Mouse (Mus musculus) embryonic facial prominence, embryonic 13.5 days (tissue): ENCODE data around the gene Fam3c. TPM values are rescaled to one million over a fixed set of nuclear protein-coding genes. Genes with fewer than 3 reads are reported as not detected.

Experiments used
- ATAC-seq: fragments of 200-750 bp; cut with Nextera tagmentation; 2 replicates; pipeline ENCODE4 v1.8.0; 2017; ENCODE audit warnings: low read depth; ENCODE audit not compliant: insufficient number of reproducible peaks, insufficient read depth, low FRiP score, low TSS enrichment
- H3K27ac ChIP-seq: fragments of 300-500 bp; sonication (generic); 2 replicates; pipeline ENCODE4 v1.5.1; 2015; ENCODE audit warnings: moderate library complexity, mild to moderate bottlenecking, inconsistent platforms
- H3K27me3 ChIP-seq: fragments of 300-500 bp; sonication (generic); 2 replicates; pipeline ENCODE4 v1.6.1; 2015; ENCODE audit warnings: mild to moderate bottlenecking, inconsistent platforms
- H3K36me3 ChIP-seq: fragments of 300-500 bp; sonication (generic); 2 replicates; pipeline ENCODE4 v1.6.1; 2015; ENCODE audit warnings: mild to moderate bottlenecking, inconsistent platforms
- H3K4me1 ChIP-seq: fragments of 300-500 bp; sonication (generic); 2 replicates; pipeline ENCODE4 v1.6.1; 2015; ENCODE audit warnings: inconsistent platforms
- H3K4me2 ChIP-seq: fragments of 300-500 bp; sonication (generic); 2 replicates; pipeline ENCODE4 v1.6.1; 2015; ENCODE audit warnings: moderate library complexity, mild to moderate bottlenecking, inconsistent platforms
- H3K4me3 ChIP-seq: fragments of 300-500 bp; sonication (generic); 2 replicates; pipeline ENCODE4 v1.5.1; 2015; ENCODE audit warnings: mild to moderate bottlenecking, inconsistent platforms
- H3K9ac ChIP-seq: fragments of 300-500 bp; sonication (generic); 2 replicates; pipeline ENCODE4 v1.6.1; 2015; ENCODE audit warnings: mild to moderate bottlenecking, inconsistent platforms
- H3K9me3 ChIP-seq: fragments of 300-500 bp; sonication (generic); 2 replicates; pipeline ENCODE4 v1.6.1; 2016; ENCODE audit warnings: inconsistent platforms
- WGBS: fragments of 180-500 bp; shearing (Covaris S2); methylation state at CpG from one replicate; pipeline ENCODE4 v1.1.7; 2015; ENCODE audit warnings: mixed read lengths; 5-methylcytosine and 5-hydroxymethylcytosine counted together
- polyA plus RNA-seq: library from polyadenylated mRNA; unstranded; fragments of >200 nt; fragmentation: Nextera tagmentation; extraction: Ambion mirVana; gene quantifications from 2 replicates; pipeline ENCODE4 v1.2.1, GENCODE M21; 2015

Fam3c gene
- 57.5 and 59.9 TPM in 2 replicates for polyA plus RNA-seq

- Histone ChIP-seq H3K4me3 (peak within 1 kb of the TSS; percentile 74), H3K36me3 (no peaks in the 10 kb centered on the region), H3K9ac (peak within 1 kb of the TSS; percentile 91), H3K27me3 (no peaks in the 10 kb centered on the region), H3K9me3 (peaks cover 3% of the 10 kb centered on the region; the same call in 1 of the 2 replicates), H3K27ac (peak within 1 kb of the TSS; percentile 82), H3K4me2 (peak within 1 kb of the TSS; percentile 69), H3K4me1 (peaks cover 23% of the 10 kb centered on the region)
- peak; percentile 92 for ATAC-seq
- WGBS, result 1% methylated on average over 33 of the region's 38 CpGs
Measured at GRCm38 (mm10) chr6:22356086-22356507, at the start of gene Fam3c. Gene Fam3c, minus strand, starts transcription at chr6:22356243.

DNA sequence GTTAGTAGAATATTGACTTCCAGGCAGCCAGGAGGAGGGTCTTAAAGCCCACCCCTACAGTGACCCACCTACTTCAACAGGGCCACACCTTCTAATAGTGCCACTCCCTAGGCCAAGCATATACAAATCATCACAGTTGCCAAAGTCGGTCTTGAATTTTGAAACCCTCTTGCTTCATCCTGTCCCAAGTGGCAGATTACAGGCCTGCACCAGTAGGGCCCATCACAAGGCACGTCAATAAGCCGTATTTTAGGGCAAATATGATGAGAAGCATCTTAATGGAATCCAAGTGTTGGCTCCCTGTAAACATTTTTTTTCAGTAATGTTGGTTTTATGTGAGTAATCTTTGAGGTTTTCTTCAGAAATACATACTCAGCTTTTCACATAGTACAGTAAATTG lies 49.0 kb upstream of the Fam3c start:
- H3K36me3 ChIP-seq, result no peaks in the 10 kb centered on the region
- no peak for ATAC-seq
- H3K4me1 ChIP-seq, result no peaks in the 10 kb centered on the region; the same call in 1 of the 2 replicates
- H3K27ac ChIP-seq, result no peak overlapping the region
- no peaks in the 10 kb centered on the region for H3K9me3 ChIP-seq
- no peaks in the 10 kb centered on the region for H3K27me3 ChIP-seq
- WGBS, result 84% methylated on average over 3 of the region's 3 CpGs
- H3K4me3 ChIP-seq, result no peak overlapping the region
- no peak overlapping the region for H3K9ac ChIP-seq
- no peak overlapping the region for H3K4me2 ChIP-seq

DNA sequence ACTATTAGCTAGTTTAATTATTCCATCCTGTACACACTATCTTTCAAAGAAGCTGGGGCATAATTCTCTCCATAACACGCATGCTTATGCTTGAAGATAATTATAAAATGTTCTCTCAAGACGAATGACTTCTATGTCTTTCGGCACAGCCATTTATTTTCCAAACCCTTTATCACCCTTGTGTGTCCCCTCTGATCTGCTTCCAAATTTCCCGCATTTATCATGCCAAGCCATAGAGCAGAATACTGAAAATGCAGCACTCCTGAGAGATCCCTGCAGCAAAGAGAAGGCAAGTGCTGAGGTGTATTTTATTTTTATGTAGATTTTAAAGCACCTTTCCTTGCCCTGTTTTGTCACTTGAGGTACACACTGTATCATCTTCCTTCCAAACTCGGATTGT lies 47.7 kb upstream of the Fam3c start:
- Histone ChIP-seq H3K36me3 (no peaks in the 10 kb centered on the region), H3K27ac (no peak overlapping the region), H3K9ac (no peak overlapping the region), H3K4me3 (no peak overlapping the region), H3K4me2 (no peak overlapping the region), H3K27me3 (no peaks in the 10 kb centered on the region), H3K9me3 (no peaks in the 10 kb centered on the region), H3K4me1 (no peaks in the 10 kb centered on the region; the same call in 1 of the 2 replicates)
- ATAC-seq, result no peak
- WGBS, result 66% methylated on average over 5 of the region's 5 CpGs

DNA sequence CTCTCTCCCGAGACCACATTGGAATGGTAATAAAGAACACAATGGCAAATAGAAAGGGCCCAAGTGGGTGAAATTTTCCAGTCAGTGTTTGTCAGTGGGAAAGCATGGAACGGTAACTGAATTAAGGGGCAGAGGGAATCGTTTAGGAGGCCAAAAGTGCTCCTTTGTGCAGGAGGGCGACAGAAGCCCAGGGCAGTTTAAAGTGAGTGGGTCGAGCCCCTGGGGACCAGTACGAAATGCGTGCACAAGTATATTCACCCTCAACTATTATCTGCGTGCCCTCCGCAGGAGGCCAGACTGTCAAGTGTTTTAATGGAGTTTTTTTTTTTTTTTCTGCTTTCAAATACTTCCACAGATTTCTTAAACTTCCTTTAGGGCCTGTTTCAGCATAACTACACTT lies 47.3 kb upstream of the Fam3c start:
- Histone ChIP-seq H3K9ac (no peak overlapping the region), H3K27ac (no peak overlapping the region), H3K27me3 (no peaks in the 10 kb centered on the region), H3K9me3 (no peaks in the 10 kb centered on the region), H3K4me1 (no peaks in the 10 kb centered on the region; the same call in 1 of the 2 replicates), H3K4me2 (no peak overlapping the region), H3K4me3 (no peak overlapping the region), H3K36me3 (no peaks in the 10 kb centered on the region)
- no peak for ATAC-seq
- WGBS, result 46% methylated on average over 9 of the region's 9 CpGs

GRCm38 (mm10) chr6:22402548-22403164 lies 46.6 kb upstream of the Fam3c start:
- Histone ChIP-seq H3K9me3 (no peaks in the 10 kb centered on the region), H3K4me2 (no peak overlapping the region), H3K27me3 (no peaks in the 10 kb centered on the region), H3K27ac (no peak overlapping the region), H3K4me1 (no peaks in the 10 kb centered on the region; the same call in 1 of the 2 replicates), H3K4me3 (no peak overlapping the region), H3K36me3 (no peaks in the 10 kb centered on the region), H3K9ac (no peak overlapping the region)
- no peak for ATAC-seq
- WGBS, result 81% methylated on average over 13 of the region's 13 CpGs

DNA sequence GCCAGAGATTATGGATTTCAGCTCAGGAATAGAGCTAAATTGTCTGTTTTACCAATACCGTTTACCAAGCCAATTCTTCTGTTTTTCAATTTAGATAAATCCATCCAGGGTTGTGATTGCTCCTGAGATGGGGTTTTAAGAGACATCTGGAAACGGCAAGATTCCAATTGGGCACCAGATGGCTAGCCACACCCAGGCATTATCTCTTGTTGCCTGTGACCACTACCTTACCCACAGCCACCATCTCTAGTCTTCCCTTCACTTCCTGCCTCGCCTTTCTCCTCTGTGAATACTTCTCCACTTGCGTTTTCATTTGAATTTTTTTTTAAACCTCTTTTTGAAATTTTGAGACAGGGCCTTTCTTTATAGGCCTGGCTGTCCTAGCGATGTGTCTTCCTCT lies 46.0 kb upstream of the Fam3c start:
- Histone ChIP-seq H3K36me3 (no peaks in the 10 kb centered on the region), H3K9me3 (no peaks in the 10 kb centered on the region), H3K9ac (no peak overlapping the region), H3K27me3 (no peaks in the 10 kb centered on the region), H3K27ac (no peak overlapping the region), H3K4me2 (no peak overlapping the region), H3K4me1 (no peaks in the 10 kb centered on the region; the same call in 1 of the 2 replicates), H3K4me3 (no peak overlapping the region)
- ATAC-seq, result no peak
- WGBS, result 74% methylated on average over 5 of the region's 5 CpGs

GRCm38 (mm10) chr6:22398079-22398774 lies 42.2 kb upstream of the Fam3c start:
- Histone ChIP-seq H3K36me3 (no peaks in the 10 kb centered on the region), H3K4me2 (no peak overlapping the region), H3K9me3 (no peaks in the 10 kb centered on the region), H3K27ac (no peak overlapping the region), H3K27me3 (no peaks in the 10 kb centered on the region), H3K4me3 (no peak overlapping the region), H3K4me1 (no peaks in the 10 kb centered on the region; the same call in 1 of the 2 replicates), H3K9ac (no peak overlapping the region)
- ATAC-seq, result no peak
- WGBS, result 86% methylated on average over 7 of the region's 7 CpGs

- 72% methylated on average over 3 of the region's 3 CpGs for WGBS
- no peak for ATAC-seq
Measured at GRCm38 (mm10) chr6:22395207-22395606, 39.2 kb upstream of the Fam3c start.

GRCm38 (mm10) chr6:22390654-22391365 lies 34.8 kb upstream of the Fam3c start:
- no peaks in the 10 kb centered on the region for H3K4me1 ChIP-seq
- WGBS, result 73% methylated on average over 13 of the region's 13 CpGs
- no peak overlapping the region for H3K4me3 ChIP-seq
- no peaks in the 10 kb centered on the region for H3K36me3 ChIP-seq
- H3K9ac ChIP-seq, result no peak overlapping the region
- H3K27ac ChIP-seq, result no peak overlapping the region
- H3K27me3 ChIP-seq, result no peaks in the 10 kb centered on the region
- no peak overlapping the region for H3K4me2 ChIP-seq
- H3K9me3 ChIP-seq, result no peaks in the 10 kb centered on the region
- no peak for ATAC-seq

More at GRCm38 (mm10) chr6:22395207-22395606, 39.2 kb upstream of the Fam3c start:
- Histone ChIP-seq H3K4me2 (no peak overlapping the region), H3K27me3 (no peaks in the 10 kb centered on the region), H3K9me3 (no peaks in the 10 kb centered on the region), H3K36me3 (no peaks in the 10 kb centered on the region), H3K9ac (no peak overlapping the region), H3K27ac (no peak overlapping the region), H3K4me3 (no peak overlapping the region), H3K4me1 (no peaks in the 10 kb centered on the region)

GRCm38 (mm10) chr6:22385254-22385870 lies 29.3 kb upstream of the Fam3c start:
- no peaks in the 10 kb centered on the region for H3K4me1 ChIP-seq
- H3K27me3 ChIP-seq, result no peaks in the 10 kb centered on the region
- H3K9ac ChIP-seq, result no peak overlapping the region
- ATAC-seq, result no peak
- no peaks in the 10 kb centered on the region for H3K36me3 ChIP-seq
- WGBS, result 82% methylated on average over 5 of the region's 5 CpGs
- H3K9me3 ChIP-seq, result no peaks in the 10 kb centered on the region
- no peak overlapping the region for H3K27ac ChIP-seq
- no peak overlapping the region for H3K4me3 ChIP-seq
- no peak overlapping the region for H3K4me2 ChIP-seq

DNA sequence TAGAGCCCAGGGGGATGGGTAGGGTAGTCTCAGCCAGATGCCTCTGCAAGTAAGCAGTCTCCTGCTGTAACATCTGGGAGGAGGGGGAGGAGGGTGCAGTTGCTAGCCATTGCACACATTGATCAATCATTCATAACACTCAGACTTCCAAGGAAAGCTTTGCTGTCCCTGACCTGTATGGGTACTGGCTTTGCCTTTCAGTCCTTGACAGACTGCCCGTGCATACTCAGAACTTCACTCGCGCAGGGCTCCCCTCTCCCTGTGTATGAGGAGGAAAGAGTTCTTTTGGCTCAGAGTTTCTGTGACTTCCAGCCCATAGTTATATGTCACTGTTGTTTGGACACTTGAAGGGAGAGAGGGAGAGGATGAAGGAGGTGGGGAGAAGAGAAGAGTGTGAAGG lies 24.2 kb upstream of the Fam3c start:
- Histone ChIP-seq H3K4me1 (no peaks in the 10 kb centered on the region), H3K36me3 (no peaks in the 10 kb centered on the region), H3K9ac (no peak overlapping the region), H3K4me2 (no peak overlapping the region), H3K4me3 (no peak overlapping the region), H3K9me3 (no peaks in the 10 kb centered on the region), H3K27ac (no peak overlapping the region), H3K27me3 (no peaks in the 10 kb centered on the region)
- WGBS, result 92% methylated on average over 3 of the region's 3 CpGs
- no peak for ATAC-seq
